Mouse (Mus musculus) left cerebral cortex, postnatal 36 days (tissue): ENCODE results near the gene Aff1. TPM values are rescaled to one million over a fixed set of nuclear protein-coding genes. Genes with fewer than 3 reads are reported as not detected.

Experiments used
- DNase-seq, 2 experiments: peaks; one replicate each; pipeline ENCODE4 v3.0.0; 2021 to 2022; ENCODE audit warnings: low spot score in 2 of 2, mixed read lengths in 1 of 2
- intact Hi-C: fragments of 180-260 bp; cut with DNase I; formaldehyde crosslinking; loops from one replicate; pipeline ENCODE4 v1.15.1; 2025
- total RNA-seq, 2 experiments: library from RNA; stranded (reverse); gene quantifications; 2 replicates each; pipeline ENCODE4 v1.2.3; 2021

Aff1 gene
- total RNA-seq, 2 experiments from 2014 or later, result 10.9 to 13.5 TPM

DNA sequence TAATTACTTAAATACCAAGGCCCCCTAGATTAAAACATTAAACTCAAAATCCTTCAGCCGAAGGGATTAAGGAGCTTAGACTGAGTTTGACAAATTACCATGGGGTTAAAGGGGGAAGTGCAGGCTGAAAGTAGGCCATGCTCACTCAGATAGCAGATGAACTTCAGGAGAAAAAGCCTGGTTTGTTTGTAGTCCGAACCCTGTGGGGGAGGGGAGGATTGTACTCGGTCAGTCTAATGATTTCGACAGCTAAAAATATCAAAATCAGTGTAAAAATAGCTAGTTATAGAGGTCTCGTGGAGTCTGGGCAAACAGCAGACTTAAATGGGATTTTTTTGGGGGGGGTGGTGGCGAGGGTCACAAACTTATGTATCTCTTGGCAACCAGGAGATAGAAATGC lies 96.3 kb downstream of the Aff1 start:
- DNase-seq, result no peak
- intact Hi-C loops, result no loop called here

- DNase-seq, result peak; percentile 44 to 60
- intact Hi-C loops, result no loop called here
Measured at GRCm38 (mm10) chr5:103788976-103789375, 96.8 kb downstream of the Aff1 start.

- DNase-seq, result peak; percentile 49 to 58
- intact Hi-C loops, result no loop called here
Measured at GRCm38 (mm10) chr5:103789619-103790116, 97.5 kb downstream of the Aff1 start.

DNA sequence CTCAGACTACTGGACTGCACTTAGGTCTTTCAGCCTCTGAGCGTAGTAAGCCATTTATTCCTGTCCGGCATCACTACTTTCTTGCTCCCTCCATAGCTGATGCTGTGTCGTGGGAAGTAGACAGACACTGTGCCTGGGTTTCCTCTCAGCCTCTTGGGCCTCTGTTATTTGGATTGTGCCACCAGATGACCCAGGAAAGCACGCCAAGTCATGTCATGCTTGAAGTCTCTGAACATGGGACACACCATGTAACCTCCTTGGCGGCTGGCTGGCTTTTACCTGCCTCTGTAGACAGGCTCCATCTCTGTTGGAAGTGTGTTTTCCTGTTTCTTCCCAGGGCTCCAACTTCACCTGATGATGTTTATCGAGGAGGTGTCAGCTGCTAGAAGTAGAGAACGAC lies 99.6 kb downstream of the Aff1 start:
- no peak for DNase-seq
- intact Hi-C loops, result no loop called here

GRCm38 (mm10) chr5:103795121-103795520 lies 102.9 kb downstream of the Aff1 start:
- no peak for DNase-seq
- intact Hi-C loops, result no loop called here

GRCm38 (mm10) chr5:103796035-103796434 lies 103.9 kb downstream of the Aff1 start:
- no peak for DNase-seq

DNA sequence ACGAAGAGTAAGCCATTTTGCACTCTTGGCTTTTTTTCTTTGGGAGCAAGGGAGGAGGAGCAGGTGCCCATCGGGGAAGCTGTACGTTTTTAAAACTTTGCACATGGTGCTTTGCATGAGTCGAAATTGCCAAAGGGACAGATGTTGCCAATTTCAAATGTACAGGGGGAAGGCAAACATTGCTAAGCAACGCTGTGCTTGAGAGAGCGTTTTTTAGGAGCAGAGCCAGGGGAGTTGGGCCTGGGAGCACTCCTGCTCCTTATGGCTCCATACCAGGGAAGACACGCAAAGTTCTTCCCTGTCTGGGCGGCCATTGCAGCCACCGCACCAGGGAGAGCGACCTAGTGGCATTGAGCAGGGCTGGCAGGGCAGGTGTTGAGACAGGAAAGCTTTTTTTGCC lies 105.6 kb downstream of the Aff1 start:
- intact Hi-C loops, result no loop called here
- peak; percentile 24 to 26 for DNase-seq

More at GRCm38 (mm10) chr5:103796035-103796434, 103.9 kb downstream of the Aff1 start:
- intact Hi-C loops, result no loop called here

DNA sequence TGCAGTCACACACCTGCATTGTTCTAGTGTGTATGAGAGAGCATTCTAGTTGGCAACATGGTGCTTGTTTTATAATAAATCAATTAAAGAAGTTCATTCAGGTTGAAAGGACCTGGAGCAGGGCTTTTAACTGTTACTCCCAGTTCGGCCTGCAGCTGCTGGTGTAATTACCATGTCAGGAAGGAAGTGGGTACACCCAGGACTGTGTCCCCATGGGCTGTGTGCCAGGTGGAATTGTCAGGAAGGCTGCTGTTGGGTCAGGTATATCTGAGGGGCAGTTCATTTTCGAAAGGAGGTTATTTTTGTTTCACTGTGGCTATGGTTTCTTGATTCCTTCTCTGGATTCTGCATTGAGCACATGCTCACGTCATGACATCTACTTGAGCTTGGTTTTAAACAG lies 107.3 kb downstream of the Aff1 start:
- DNase-seq, result no peak
- intact Hi-C loops, result no loop called here

- no peak for DNase-seq
- intact Hi-C loops, result no loop called here
Measured at GRCm38 (mm10) chr5:103800009-103800408, 107.8 kb downstream of the Aff1 start.

DNA sequence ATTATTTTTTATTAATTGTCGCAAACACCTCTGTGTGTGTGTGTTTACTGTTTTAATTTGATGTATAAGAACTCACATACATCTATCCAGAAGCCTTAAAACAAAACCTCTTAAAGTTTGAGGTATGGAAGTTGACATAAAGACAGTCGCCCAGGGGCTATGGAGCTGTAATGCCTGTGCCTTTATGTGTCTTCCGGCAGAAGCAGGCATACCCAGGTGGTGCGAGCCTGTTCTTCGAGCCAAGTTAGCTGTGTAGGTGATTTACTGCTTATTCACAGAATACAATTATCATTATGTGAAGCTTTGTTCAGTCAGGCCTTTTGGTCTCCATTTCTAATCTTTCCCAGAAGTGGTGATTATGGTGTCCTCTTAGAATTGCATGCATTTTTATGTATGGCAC lies 111.2 kb downstream of the Aff1 start:
- DNase-seq, result no peak
- intact Hi-C loops, result no loop called here

- peak; percentile 22 to 32 for DNase-seq
- intact Hi-C loops, result no loop called here
Measured at GRCm38 (mm10) chr5:103803927-103804590, 111.9 kb downstream of the Aff1 start.

DNA sequence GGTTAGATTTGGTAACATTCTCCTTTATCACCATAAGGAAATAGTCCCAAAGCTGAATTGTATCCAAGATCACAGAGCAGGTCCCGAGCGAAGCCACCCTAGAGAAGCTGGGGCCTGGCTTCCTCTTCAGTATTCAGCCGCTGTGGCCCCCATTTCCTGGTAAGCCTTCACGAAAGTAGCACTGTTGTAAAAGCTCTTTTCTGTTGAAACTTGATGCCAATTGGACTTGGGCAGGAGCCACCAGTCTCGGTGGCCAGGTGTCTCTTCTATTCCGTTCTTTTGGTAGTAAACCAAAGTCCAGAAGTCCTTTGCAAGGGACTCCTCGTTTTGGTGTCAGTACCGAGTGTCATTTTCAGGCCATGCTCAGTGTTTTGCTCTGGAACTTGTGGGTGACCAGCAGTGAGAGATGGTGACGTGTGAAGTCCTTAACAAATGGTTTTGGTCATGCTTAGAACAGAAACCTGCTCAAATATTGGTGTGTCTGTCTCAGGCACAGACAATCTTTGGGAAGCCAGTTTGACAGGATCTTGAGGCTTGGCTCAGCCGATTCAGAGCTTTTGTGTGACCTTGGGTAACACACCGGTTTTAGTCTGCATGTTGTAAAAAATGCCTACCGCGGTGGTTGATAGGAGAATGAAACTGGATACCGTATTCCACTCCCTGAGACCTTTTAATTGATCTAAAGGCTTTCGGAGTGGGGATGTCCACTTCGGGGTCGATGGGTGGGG lies 114.8 kb downstream of the Aff1 start:
- DNase-seq, result no peak
- intact Hi-C loops, result no loop called here

DNA sequence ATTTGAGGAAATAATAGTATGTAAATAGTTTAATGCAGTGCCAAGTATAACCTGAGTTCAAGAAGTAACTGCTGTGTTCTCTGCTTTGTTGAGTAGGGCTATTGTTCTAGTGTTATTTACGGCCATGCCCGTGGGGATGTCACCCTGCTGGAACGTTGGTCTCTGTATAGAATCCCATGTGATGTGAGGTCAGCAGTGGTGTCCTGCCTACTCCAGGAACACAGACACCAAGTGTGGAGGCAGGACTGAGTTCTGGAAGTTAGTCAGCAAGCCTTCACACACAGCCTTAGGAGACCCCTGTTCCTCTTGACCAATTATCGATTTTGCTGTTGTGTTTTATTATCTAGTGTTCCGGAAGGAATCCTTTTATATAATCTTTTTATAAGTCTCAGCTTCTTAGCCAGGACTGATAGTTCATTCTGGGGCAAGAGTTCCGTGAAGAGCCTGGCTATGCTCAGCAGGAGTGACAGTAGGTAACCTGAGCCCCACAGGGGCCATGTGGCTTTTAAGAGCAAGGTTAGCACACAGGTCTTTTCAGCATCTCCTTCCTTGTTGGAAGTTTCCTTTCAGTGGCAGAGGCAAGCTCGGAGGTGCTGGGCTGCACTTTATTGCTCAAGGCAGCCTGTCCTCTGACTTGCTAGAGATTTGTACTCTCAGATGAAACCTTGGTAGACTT lies 115.6 kb downstream of the Aff1 start:
- intact Hi-C loops, result no loop called here

DNA sequence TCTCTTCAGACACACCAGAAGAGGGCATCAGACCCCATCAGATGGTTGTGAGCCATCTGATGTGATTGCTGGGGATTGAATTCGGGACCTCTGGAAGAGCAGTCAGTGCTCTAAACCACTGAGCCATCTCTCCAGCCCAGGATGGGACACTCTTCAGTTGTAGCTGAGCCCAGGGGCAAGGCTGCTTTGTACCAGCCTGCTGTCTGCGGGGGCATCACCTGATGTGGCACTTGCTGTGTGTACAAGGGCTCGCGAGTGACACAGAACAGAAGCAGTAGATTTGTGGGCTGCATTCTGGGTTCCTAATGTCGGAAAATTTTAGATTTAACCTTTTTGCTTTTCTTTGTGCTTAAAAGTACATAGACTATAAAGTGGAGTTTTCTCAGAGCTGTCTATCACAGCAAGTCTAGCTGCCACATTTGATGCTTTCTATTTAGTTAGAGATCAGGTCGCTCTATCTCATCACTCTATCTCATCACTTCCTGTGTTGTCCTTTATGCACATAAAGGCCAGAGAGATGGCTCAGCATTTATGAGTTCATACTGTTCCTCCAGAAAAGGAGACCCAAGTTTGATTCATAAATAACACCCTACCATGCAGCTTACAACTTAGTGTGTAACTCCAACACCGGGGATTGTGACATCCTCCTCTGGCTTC lies 117.6 kb downstream of the Aff1 start:
- intact Hi-C loops, result no loop called here
- no peak for DNase-seq

More for the DNA sequence above, 115.6 kb downstream of the Aff1 start:
- no peak for DNase-seq

GRCm38 (mm10) chr5:103813291-103813690 lies 121.1 kb downstream of the Aff1 start:
- intact Hi-C loops, result no loop called here
- DNase-seq, result no peak

DNA sequence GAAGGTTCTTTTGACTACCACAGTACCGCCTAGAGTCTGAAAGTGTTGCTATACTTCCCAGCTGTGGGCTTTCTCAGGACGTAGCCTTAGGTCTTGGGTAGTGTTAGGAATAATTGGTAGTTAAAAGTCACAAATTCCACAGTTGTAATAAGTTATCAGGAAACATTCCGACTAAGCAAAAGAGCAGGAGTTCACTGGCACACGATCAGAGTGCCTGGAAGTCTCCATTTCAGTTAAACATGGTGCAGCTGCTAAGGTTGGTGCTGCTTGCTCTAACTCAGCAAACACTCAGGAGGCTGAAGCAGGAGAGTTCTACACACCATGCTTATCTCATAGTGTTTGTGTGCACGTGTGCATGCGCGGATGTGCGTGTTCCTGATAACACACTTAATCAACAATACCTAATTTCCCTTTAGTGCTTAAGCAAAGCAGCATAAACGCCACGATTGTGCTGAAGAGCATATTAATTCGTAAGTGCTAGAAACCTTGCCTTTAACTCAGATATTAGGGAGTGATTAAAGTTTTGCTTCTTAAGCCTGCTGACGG lies 121.9 kb downstream of the Aff1 start:
- no peak for DNase-seq
- intact Hi-C loops, result no loop called here

- intact Hi-C loops, result loop anchor here (5.0 kb wide), 4 partner anchors 32 to 457 kb away; no protein-coding TSS in a partner anchor
- no peak for DNase-seq
Measured at GRCm38 (mm10) chr5:103814551-103815248, 122.5 kb downstream of the Aff1 start.

GRCm38 (mm10) chr5:103815249-103815617 lies 123.1 kb downstream of the Aff1 start:
- no peak for DNase-seq
- intact Hi-C loops, result loop anchor here (5.0 kb wide), 4 partner anchors 33 to 458 kb away; no protein-coding TSS in a partner anchor

DNA sequence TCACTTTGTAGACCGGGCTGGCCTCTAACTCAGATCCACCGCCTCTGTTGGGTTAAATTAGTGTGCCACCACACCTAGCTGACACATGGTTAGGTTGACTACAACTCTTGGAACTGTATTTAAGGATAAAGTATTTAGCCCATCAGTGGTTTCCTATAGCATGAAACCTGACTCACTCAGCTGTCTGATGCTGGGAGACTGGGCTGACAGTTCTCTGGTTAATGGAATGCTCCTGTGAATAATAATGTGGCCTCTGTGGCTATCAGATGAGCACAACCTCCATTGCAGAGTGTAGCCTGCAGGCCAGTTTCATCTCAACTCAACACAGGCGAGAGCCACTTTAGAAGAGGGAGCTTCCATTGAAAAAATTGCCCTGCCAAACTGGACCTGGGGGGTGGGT lies 124.5 kb downstream of the Aff1 start:
- intact Hi-C loops, result loop anchor here (5.0 kb wide), 4 partner anchors 34 to 459 kb away; no protein-coding TSS in a partner anchor
- no peak for DNase-seq
